14 mouse cellular contexts compared by ENCODE assay signal in genomic region chr2:167053127-167053844, GRCm38 (mm10). TPM values are rescaled to one million over a fixed set of nuclear protein-coding genes. Genes with fewer than 3 reads are reported as not detected.
A peak's percentile ranks its signal among the peaks of the same experiment; 100 is the strongest.
DNase-seq lines count a peak whose midpoint lies in the region; ATAC-seq and TF ChIP-seq lines count a peak whose summit lies in the region.
"Had no signal": no experiment of that assay in that cellular context is flagged by ENCODE, and none has a peak within 500 bp of the region (broad histone marks: within the 10 kb centered on the region; RNA-seq: fewer than 3 reads in every experiment).

No protein-coding gene starts in this region.

- ATAC-seq in heart, embryonic 13.5 days (ENCODE audit: extremely low read depth, insufficient number of reproducible peaks, low FRiP score, low TSS enrichment) = no peak
- ATAC-seq in midbrain, postnatal 0 days (ENCODE audit: low FRiP score) = no peak
- no peak for ATAC-seq in liver, embryonic 12.5 days
- peak; percentile 68; the same call in 1 of the 2 replicates for ATAC-seq in stomach, embryonic 16.5 days (ENCODE audit: insufficient read depth, low FRiP score)

- H3K4me3 ChIP-seq in heart, embryonic 13.5 days = no peak overlapping the region
- no peak overlapping the region for H3K4me3 ChIP-seq in heart, adult 2 months
- no peak overlapping the region for H3K4me3 ChIP-seq in midbrain, postnatal 0 days (ENCODE audit: low read depth, low read length)
- H3K4me3 ChIP-seq in midbrain, embryonic 10.5 days = no peak overlapping the region
- 0 out of 2 replicates have a peak overlapping the region, but pooled peaks have one; percentile 8 for H3K4me3 ChIP-seq in liver, embryonic 12.5 days
- H3K4me3 ChIP-seq in stomach, embryonic 16.5 days (replicated peaks; ENCODE audit: low read length) = no peak overlapping the region
- H3K4me3 ChIP-seq: hindbrain, embryonic 12.5 days had no signal

- H3K79me2 ChIP-seq in heart, adult 2 months (replicated peaks; ENCODE audit: control insufficient read depth, insufficient read depth, low read length) = peaks cover 5% of the 10 kb centered on the region

- H3K27me3 ChIP-seq in heart, embryonic 13.5 days (replicated peaks) = no peaks in the 10 kb centered on the region
- H3K27me3 ChIP-seq in heart, adult 2 months (ENCODE audit: control insufficient read depth, insufficient read depth, low read length) = no peaks in the 10 kb centered on the region
- H3K27me3 ChIP-seq in midbrain, postnatal 0 days (ENCODE audit: insufficient read depth, low read length) = no peaks in the 10 kb centered on the region
- no peaks in the 10 kb centered on the region for H3K27me3 ChIP-seq in midbrain, embryonic 10.5 days (ENCODE audit: low read depth, poor library complexity, severe bottlenecking)
- H3K27me3 ChIP-seq in liver, embryonic 12.5 days (replicated peaks) = no peaks in the 10 kb centered on the region
- no peaks in the 10 kb centered on the region for H3K27me3 ChIP-seq in stomach, embryonic 16.5 days (ENCODE audit: control insufficient read depth, insufficient read depth, low read length)
- H3K27me3 ChIP-seq: hindbrain, embryonic 12.5 days had no signal

- intact Hi-C loops in heart, adult 2 months (cut with DNase I) = loop anchor here (5.0 kb wide), 1 partner anchor 36 kb away; the partner anchor contains the start of gene Ddx27

- no peak for TF ChIP-seq CTCF in heart, adult 2 months (IDR thresholded peaks at IDR 0.05)
- TF ChIP-seq CTCF in midbrain, postnatal 0 days (IDR thresholded peaks at IDR 0.05) = no peak

- H3K9ac ChIP-seq in heart, embryonic 13.5 days = peak overlapping the region; percentile 47; the same call in 1 of the 2 replicates
- H3K9ac ChIP-seq in heart, adult 2 months (ENCODE audit: low read depth, low read length) = no peak overlapping the region
- H3K9ac ChIP-seq in midbrain, postnatal 0 days (replicated peaks; ENCODE audit: low read length, poor library complexity, severe bottlenecking) = no peak overlapping the region; the same call in 1 of the 2 replicates
- H3K9ac ChIP-seq in liver, embryonic 12.5 days = 0 out of 2 replicates have a peak overlapping the region, but pooled peaks have one; percentile 24
- no peak overlapping the region for H3K9ac ChIP-seq in stomach, embryonic 16.5 days (ENCODE audit: low read length)
- H3K9ac ChIP-seq: hindbrain, embryonic 12.5 days had no signal

- H3K4me1 ChIP-seq in heart, embryonic 13.5 days = peaks cover 27% of the 10 kb centered on the region
- peaks cover 28% of the 10 kb centered on the region for H3K4me1 ChIP-seq in heart, adult 2 months (ENCODE audit: control insufficient read depth, insufficient read depth, low read length)
- H3K4me1 ChIP-seq in midbrain, postnatal 0 days (ENCODE audit: insufficient read depth, low read length) = no peaks in the 10 kb centered on the region
- H3K4me1 ChIP-seq in midbrain, embryonic 10.5 days = 0 out of 2 replicates have a peak, but pooled peaks cover 7% of the 10 kb centered on the region
- peaks cover 39% of the 10 kb centered on the region for H3K4me1 ChIP-seq in liver, embryonic 12.5 days
- peaks cover 8% of the 10 kb centered on the region; the same call in 1 of the 2 replicates for H3K4me1 ChIP-seq in stomach, embryonic 16.5 days (ENCODE audit: control insufficient read depth, insufficient read depth, low read length)

- no peak for TF ChIP-seq POLR2A in heart, adult 2 months (IDR thresholded peaks at IDR 0.05; ENCODE audit: insufficient read depth, low read depth, low read length)

- H3K9me3 ChIP-seq in heart, embryonic 13.5 days = no peaks in the 10 kb centered on the region
- H3K9me3 ChIP-seq in midbrain, postnatal 0 days (ENCODE audit: low read length) = no peaks in the 10 kb centered on the region
- no peaks in the 10 kb centered on the region for H3K9me3 ChIP-seq in midbrain, embryonic 10.5 days (replicated peaks)
- H3K9me3 ChIP-seq in liver, embryonic 12.5 days (replicated peaks) = no peaks in the 10 kb centered on the region
- H3K9me3 ChIP-seq in stomach, embryonic 16.5 days (replicated peaks; ENCODE audit: control insufficient read depth, low read length) = no peaks in the 10 kb centered on the region
- H3K9me3 ChIP-seq: hindbrain, embryonic 12.5 days had no signal

- peak overlapping the region; percentile 48; the same call in 1 of the 2 replicates for H3K27ac ChIP-seq in heart, embryonic 13.5 days (replicated peaks)
- no peak overlapping the region for H3K27ac ChIP-seq in heart, adult 2 months
- H3K27ac ChIP-seq in midbrain, postnatal 0 days (ENCODE audit: low read depth, low read length) = no peak overlapping the region
- no peak overlapping the region for H3K27ac ChIP-seq in midbrain, embryonic 10.5 days (replicated peaks)
- peak overlapping the region; percentile 66 for H3K27ac ChIP-seq in liver, embryonic 12.5 days
- no peak overlapping the region; the same call in 1 of the 2 replicates for H3K27ac ChIP-seq in stomach, embryonic 16.5 days (ENCODE audit: low read length)
- H3K27ac ChIP-seq: hindbrain, embryonic 12.5 days had no signal

- 66% methylated on average over 9 of the region's 9 CpGs for WGBS in heart, embryonic 13.5 days
- WGBS in heart, adult 2 months = 55% methylated on average over 9 of the region's 9 CpGs
- WGBS in midbrain, postnatal 0 days = 48% methylated on average over 9 of the region's 9 CpGs
- 83% methylated on average over 9 of the region's 9 CpGs for WGBS in midbrain, embryonic 10.5 days
- WGBS in liver, embryonic 12.5 days (ENCODE audit: insufficient replicate concordance) = 75% methylated on average over 9 of the region's 9 CpGs
- WGBS in stomach, embryonic 16.5 days = 65% methylated on average over 9 of the region's 9 CpGs

- 0 out of 2 replicates have a peak overlapping the region, but pooled peaks have one; percentile 9 for H3K4me2 ChIP-seq in heart, embryonic 13.5 days
- H3K4me2 ChIP-seq in midbrain, postnatal 0 days (ENCODE audit: low read depth, low read length, poor library complexity, severe bottlenecking) = no peak overlapping the region
- peak overlapping the region; percentile 33 for H3K4me2 ChIP-seq in liver, embryonic 12.5 days
- H3K4me2 ChIP-seq in stomach, embryonic 16.5 days (ENCODE audit: low read depth, low read length) = no peak overlapping the region
- H3K4me2 ChIP-seq: hindbrain, embryonic 12.5 days had no signal

- TF ChIP-seq EP300 in heart, adult 2 months (IDR thresholded peaks at IDR 0.05; ENCODE audit: insufficient read depth, low read depth, low read length) = no peak

- peaks cover 84% of the 10 kb centered on the region for H3K36me3 ChIP-seq in heart, embryonic 13.5 days
- peaks cover 29% of the 10 kb centered on the region for H3K36me3 ChIP-seq in heart, adult 2 months (ENCODE audit: control insufficient read depth, insufficient read depth, low read length)
- peaks cover 47% of the 10 kb centered on the region for H3K36me3 ChIP-seq in midbrain, postnatal 0 days (ENCODE audit: insufficient read depth, low read length)
- H3K36me3 ChIP-seq in midbrain, embryonic 10.5 days = peaks cover 92% of the 10 kb centered on the region
- H3K36me3 ChIP-seq in liver, embryonic 12.5 days = peaks cover 95% of the 10 kb centered on the region
- H3K36me3 ChIP-seq in stomach, embryonic 16.5 days (ENCODE audit: control insufficient read depth, insufficient read depth, low read length) = 0 out of 2 replicates have a peak, but pooled peaks cover 4% of the 10 kb centered on the region

- DNase-seq in heart, adult 2 months = no peak
- peak; percentile 9 for DNase-seq in midbrain, postnatal 0 days (ENCODE audit: low spot score)
- DNase-seq in midbrain, embryonic 10.5 days (ENCODE audit: low spot score) = no peak
- DNase-seq in cerebellum, postnatal 14 days = no peak
- no peak for DNase-seq in urinary bladder, postnatal 25 days (ENCODE audit: low spot score)
- DNase-seq: adrenal gland, postnatal 14 days; cerebellum, adult 9-11 months; left cerebral cortex, postnatal 4 days; lung, postnatal 36 days; thymus, postnatal 14 days had no signal

RNA-seq across cellular contexts. Expression of gene Znfx1, which starts 9.5 kb away (rescaled TPM):
- 5.1 and 6.3 TPM in 2 replicates for polyA plus RNA-seq in heart, embryonic 13.5 days (2015; fragmentation: Nextera tagmentation; extraction: Ambion mirVana)
- total RNA-seq in heart, adult 2 months (2021) = 10 to 100 TPM; 37.4 to 39.3 TPM
- 21.9 and 29.1 TPM in 2 replicates for polyA plus RNA-seq in heart, adult 2 months (2012; rRNA removed)
- total RNA-seq in midbrain, postnatal 0 days (2014; rRNA removed) = 28.4 and 32.2 TPM in 2 replicates
- polyA plus RNA-seq in midbrain, postnatal 0 days (2015; fragmentation: Nextera tagmentation; extraction: Ambion mirVana) = 4.7 and 6.0 TPM in 2 replicates
- polyA plus RNA-seq in midbrain, embryonic 10.5 days (2016; fragmentation: Nextera tagmentation; extraction: Ambion mirVana) = 5.5 and 7.0 TPM in 2 replicates
- polyA plus RNA-seq in liver, embryonic 12.5 days (2016; fragmentation: Nextera tagmentation; extraction: Ambion mirVana) = 13.7 and 13.8 TPM in 2 replicates
- 9.2 and 9.5 TPM in 2 replicates for polyA plus RNA-seq in stomach, embryonic 16.5 days (2015; fragmentation: Nextera tagmentation; extraction: Ambion mirVana)

RNA-seq across cellular contexts. Expression of gene Ddx27, which starts 38.3 kb away (rescaled TPM):
- 31.1 and 31.6 TPM in 2 replicates for polyA plus RNA-seq in heart, embryonic 13.5 days (2015; fragmentation: Nextera tagmentation; extraction: Ambion mirVana)
- 10 to 100 TPM; 10.9 to 11.3 TPM for total RNA-seq in heart, adult 2 months (2021)
- polyA plus RNA-seq in heart, adult 2 months (2012; rRNA removed) = 6.9 and 7.7 TPM in 2 replicates
- total RNA-seq in midbrain, postnatal 0 days (2014; rRNA removed) = 29.5 and 34.0 TPM in 2 replicates
- 38.2 and 38.6 TPM in 2 replicates for polyA plus RNA-seq in midbrain, postnatal 0 days (2015; fragmentation: Nextera tagmentation; extraction: Ambion mirVana)
- 63.9 and 69.3 TPM in 2 replicates for polyA plus RNA-seq in midbrain, embryonic 10.5 days (2016; fragmentation: Nextera tagmentation; extraction: Ambion mirVana)
- polyA plus RNA-seq in liver, embryonic 12.5 days (2016; fragmentation: Nextera tagmentation; extraction: Ambion mirVana) = 78.8 and 79.3 TPM in 2 replicates
- 45.8 and 46.0 TPM in 2 replicates for polyA plus RNA-seq in stomach, embryonic 16.5 days (2015; fragmentation: Nextera tagmentation; extraction: Ambion mirVana)

RNA-seq across cellular contexts. Expression of gene Stau1, which starts 57.2 kb away (rescaled TPM):
- 57.1 and 57.3 TPM in 2 replicates for polyA plus RNA-seq in heart, embryonic 13.5 days (2015; fragmentation: Nextera tagmentation; extraction: Ambion mirVana)
- total RNA-seq in heart, adult 2 months (2021) = 10 to 100 TPM; 40.2 to 44.9 TPM
- 27.7 and 34.5 TPM in 2 replicates for polyA plus RNA-seq in heart, adult 2 months (2012; rRNA removed)
- total RNA-seq in midbrain, postnatal 0 days (2014; rRNA removed) = 35.3 and 41.4 TPM in 2 replicates
- 88.5 and 96.8 TPM in 2 replicates for polyA plus RNA-seq in midbrain, postnatal 0 days (2015; fragmentation: Nextera tagmentation; extraction: Ambion mirVana)
- polyA plus RNA-seq in midbrain, embryonic 10.5 days (2016; fragmentation: Nextera tagmentation; extraction: Ambion mirVana) = 88.6 and 104 TPM in 2 replicates
- polyA plus RNA-seq in liver, embryonic 12.5 days (2016; fragmentation: Nextera tagmentation; extraction: Ambion mirVana) = 36.1 and 37.7 TPM in 2 replicates
- 76.1 and 83.3 TPM in 2 replicates for polyA plus RNA-seq in stomach, embryonic 16.5 days (2015; fragmentation: Nextera tagmentation; extraction: Ambion mirVana)

Comparison
In these comparisons a context has a peak if more than half of its experiments do, and no peak if none do; other contexts are left out.
1. H3K27ac ChIP-seq: peak in heart, embryonic 13.5 days (single experiment) and liver, embryonic 12.5 days (single experiment); none in heart, adult 2 months (single experiment), midbrain, postnatal 0 days (single experiment), midbrain, embryonic 10.5 days (single experiment) and stomach, embryonic 16.5 days (single experiment).
2. H3K9ac ChIP-seq: peak in heart, embryonic 13.5 days (single experiment) and liver, embryonic 12.5 days (single experiment); none in heart, adult 2 months (single experiment), midbrain, postnatal 0 days (single experiment) and stomach, embryonic 16.5 days (single experiment).
3. H3K4me2 ChIP-seq: peak in heart, embryonic 13.5 days (single experiment) and liver, embryonic 12.5 days (single experiment); none in midbrain, postnatal 0 days (single experiment) and stomach, embryonic 16.5 days (single experiment).